Mouse (Mus musculus) megakaryocyte-erythroid progenitor cell, adult 5-6 weeks (primary cell): Measurements from ENCODE around the gene Ndufa4l2. TPM values are rescaled to one million over a fixed set of nuclear protein-coding genes. Genes with fewer than 3 reads are reported as not detected.
A peak's percentile ranks its signal among the peaks of the same experiment; 100 is the strongest.

Experiments used
- ATAC-seq: replicated peaks from 2 replicates; pipeline ENCODE4 v1.8.0; 2016; ENCODE audit warnings: mild to moderate bottlenecking, inconsistent platforms; ENCODE audit not compliant: severe bottlenecking, poor library complexity, low FRiP score, low TSS enrichment
- total RNA-seq, 2 experiments: library from RNA; stranded (forward) in 1 of 2; stranded (reverse) in 1 of 2; fragments of 200-1000, 215-1000 nt in 1 of 2; fragments of >200 nt in 1 of 2; fragmentation: Nextera tagmentation in 1 of 2; gene quantifications; 2 replicates each; pipeline ENCODE4 v1.2.3; 2014 to 2017

Ndufa4l2 gene
- total RNA-seq, 2 experiments from 2014 or later, result not detected

DNA sequence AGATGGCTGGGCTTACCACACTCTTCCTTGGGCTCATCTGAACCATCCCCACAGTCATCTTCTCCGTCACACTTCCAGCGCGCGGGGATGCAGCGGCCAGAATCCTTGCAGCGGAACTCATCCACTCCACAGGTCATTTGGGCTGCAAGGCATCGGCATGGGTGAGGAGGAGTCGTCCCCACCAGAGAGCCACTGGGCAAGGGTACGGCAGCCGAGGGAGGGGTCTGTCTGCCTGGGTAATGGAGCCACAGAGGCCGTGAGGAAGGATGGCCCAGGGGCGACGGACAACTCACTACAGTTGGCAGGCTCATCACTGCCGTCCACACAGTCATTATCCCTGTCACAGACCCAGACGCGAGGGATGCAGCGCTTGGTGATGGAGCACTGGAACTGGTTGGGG, 35.1 kb downstream of the Ndufa4l2 start:
- ATAC-seq, result no peak

DNA sequence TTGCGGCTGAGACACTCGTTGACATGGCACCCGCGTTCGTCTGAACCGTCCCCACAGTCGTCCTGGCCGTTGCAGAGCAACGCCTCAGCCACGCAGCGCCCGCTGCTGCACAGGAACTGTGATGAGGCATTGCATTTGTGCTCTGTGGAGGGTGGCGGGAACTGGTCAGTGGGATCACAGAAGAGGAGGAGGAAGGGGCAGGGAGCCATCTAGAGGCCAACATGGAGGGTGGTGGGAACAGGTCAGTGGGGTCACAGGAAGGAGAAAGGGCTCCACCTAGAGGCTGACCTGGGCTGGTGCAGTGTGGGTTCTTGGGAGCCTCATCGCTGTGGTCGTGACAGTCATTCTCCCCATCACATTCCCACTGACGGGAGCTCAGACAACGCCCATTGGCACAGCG, 40.9 kb downstream of the Ndufa4l2 start:
- ATAC-seq, result peak; percentile 62

DNA sequence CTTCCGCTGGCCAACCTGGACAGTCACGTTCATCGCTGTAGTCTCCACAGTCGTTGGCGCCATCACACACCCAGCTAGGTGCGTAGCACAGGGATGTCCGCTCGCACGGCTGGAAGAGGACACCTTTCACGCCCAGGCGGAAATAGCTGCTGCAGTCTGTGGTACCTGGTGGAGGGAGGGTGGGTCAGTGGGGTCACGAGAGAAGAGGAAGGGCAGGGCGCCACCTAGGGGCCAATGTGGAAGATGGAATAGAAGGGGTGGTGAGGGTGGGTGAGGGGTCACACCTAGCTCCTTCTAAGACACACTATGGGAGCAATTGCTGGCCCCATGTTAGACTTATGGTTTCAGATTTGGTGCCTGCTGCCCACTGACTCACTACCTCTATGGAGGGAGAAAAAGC, 42.6 kb downstream of the Ndufa4l2 start:
- no peak for ATAC-seq

DNA sequence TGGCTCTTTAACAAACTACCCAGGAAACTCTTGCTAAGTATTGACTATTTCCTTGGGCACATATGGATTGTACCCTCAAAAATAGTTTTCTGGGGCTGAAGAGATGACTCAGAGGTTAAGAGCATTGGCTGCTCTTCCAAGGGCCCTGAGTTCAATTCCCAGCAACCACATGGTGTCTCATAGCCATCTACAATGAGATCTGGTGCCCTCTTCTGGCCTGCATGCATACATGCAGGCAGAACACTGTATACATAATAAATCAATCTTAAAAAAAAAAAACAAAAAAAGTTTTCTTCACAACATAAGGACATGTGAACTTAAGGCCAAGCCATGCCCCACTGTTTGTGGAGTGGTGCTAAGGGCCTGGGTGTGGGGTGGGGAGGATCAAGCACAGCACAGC, 46.4 kb downstream of the Ndufa4l2 start:
- no peak for ATAC-seq

DNA sequence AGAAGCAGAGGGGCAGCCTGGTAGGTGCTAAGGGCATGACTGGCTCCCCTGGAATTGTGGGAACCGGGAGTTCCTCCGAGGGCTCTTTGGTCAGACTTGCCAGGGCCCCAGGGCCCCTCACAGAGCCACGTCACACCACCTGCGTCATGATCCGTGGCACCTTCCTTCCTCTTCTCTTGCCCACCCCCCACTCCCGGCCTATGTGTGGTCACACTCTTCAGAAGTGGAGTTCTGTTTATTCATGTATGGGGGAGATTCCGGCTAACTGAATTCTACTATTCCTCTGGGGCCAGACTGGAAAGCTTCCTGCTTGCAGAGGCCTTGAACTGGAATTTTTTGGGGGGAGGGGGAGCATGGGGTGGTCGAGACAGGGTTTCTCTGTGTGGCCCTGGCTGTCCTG, 49.1 kb downstream of the Ndufa4l2 start:
- ATAC-seq, result no peak

DNA sequence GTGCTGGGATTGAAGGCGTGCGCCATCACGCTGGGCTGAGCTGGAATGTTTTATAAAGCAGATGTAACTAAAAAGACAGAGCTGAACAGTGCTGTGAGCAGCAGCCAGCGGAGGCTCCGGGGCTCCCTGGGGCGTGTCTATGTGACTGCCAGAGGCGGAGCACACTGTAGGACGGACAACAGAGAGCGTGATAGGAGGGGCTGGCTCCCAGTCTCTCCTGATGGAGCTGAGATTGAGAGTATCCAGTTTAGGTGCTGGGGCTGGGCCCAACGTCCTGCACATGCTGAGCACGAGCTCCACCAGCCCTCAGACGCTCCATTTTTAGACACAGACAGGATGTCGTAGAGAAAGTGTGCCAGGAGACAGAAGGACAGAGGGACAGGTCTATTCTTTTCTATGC, 49.5 kb downstream of the Ndufa4l2 start:
- ATAC-seq, result peak; percentile 49; the same call in 1 of the 2 replicates

Other genes starting within 250 kb of the Ndufa4l2 start
- gene Dctn2, start 248.6 kb upstream of the Ndufa4l2 start, total RNA-seq (2014; fragmentation: Nextera tagmentation), result 100 and 123 TPM in 2 replicates
- gene Dctn2, start 248.6 kb upstream of the Ndufa4l2 start, total RNA-seq (2017), result 106 and 124 TPM in 2 replicates
- gene Mbd6, start 225.9 kb upstream of the Ndufa4l2 start, total RNA-seq (2014; fragmentation: Nextera tagmentation), result 42.8 and 72.8 TPM in 2 replicates
- 2.7 and 3.8 TPM in 2 replicates for gene Mbd6, start 225.9 kb upstream of the Ndufa4l2 start, total RNA-seq (2017)
- gene Mars, start 203.2 kb upstream of the Ndufa4l2 start, total RNA-seq (2014; fragmentation: Nextera tagmentation), result 135 and 140 TPM in 2 replicates
- gene Mars, start 203.2 kb upstream of the Ndufa4l2 start, total RNA-seq (2017), result 213 and 264 TPM in 2 replicates
- 20.9 and 31.7 TPM in 2 replicates for gene Arhgap9, start 193.0 kb upstream of the Ndufa4l2 start, total RNA-seq (2014; fragmentation: Nextera tagmentation)
- gene Arhgap9, start 193.0 kb upstream of the Ndufa4l2 start, total RNA-seq (2017), result 10.5 and 10.8 TPM in 2 replicates
- gene Gli1, start 173.0 kb upstream of the Ndufa4l2 start, total RNA-seq (2014; fragmentation: Nextera tagmentation), result not detected in 2 replicates
- not detected in 2 replicates for gene Gli1, start 173.0 kb upstream of the Ndufa4l2 start, total RNA-seq (2017)
- not detected in 2 replicates for gene Inhbe, start 160.6 kb upstream of the Ndufa4l2 start, total RNA-seq (2014; fragmentation: Nextera tagmentation)
- not detected in 2 replicates for gene Inhbe, start 160.6 kb upstream of the Ndufa4l2 start, total RNA-seq (2017)
- gene Inhbc, start 144.5 kb upstream of the Ndufa4l2 start, total RNA-seq (2014; fragmentation: Nextera tagmentation), result not detected in 2 replicates
- gene Inhbc, start 144.5 kb upstream of the Ndufa4l2 start, total RNA-seq (2017), result not detected in 2 replicates
- 46.8 and 49.9 TPM in 2 replicates for gene R3hdm2, start 134.6 kb upstream of the Ndufa4l2 start, total RNA-seq (2014; fragmentation: Nextera tagmentation)
- 25.3 and 38.5 TPM in 2 replicates for gene R3hdm2, start 134.6 kb upstream of the Ndufa4l2 start, total RNA-seq (2017)
- gene Stac3, start 13.3 kb upstream of the Ndufa4l2 start, total RNA-seq (2014; fragmentation: Nextera tagmentation), result not detected in 2 replicates
- gene Stac3, start 13.3 kb upstream of the Ndufa4l2 start, total RNA-seq (2017), result not detected in 2 replicates
- 159 and 164 TPM in 2 replicates for gene Shmt2, start 7.5 kb downstream of the Ndufa4l2 start, total RNA-seq (2014; fragmentation: Nextera tagmentation)
- gene Shmt2, start 7.5 kb downstream of the Ndufa4l2 start, total RNA-seq (2017), result 76.6 and 87.1 TPM in 2 replicates
- gene Nxph4, start 19.6 kb downstream of the Ndufa4l2 start, total RNA-seq (2014; fragmentation: Nextera tagmentation), result not detected in 2 replicates
- gene Nxph4, start 19.6 kb downstream of the Ndufa4l2 start, total RNA-seq (2017), result not detected in 2 replicates
- 0.26 TPM in 1 of 2 replicates, not detected in the other for gene Lrp1, start 106.2 kb downstream of the Ndufa4l2 start, total RNA-seq (2014; fragmentation: Nextera tagmentation)
- gene Lrp1, start 106.2 kb downstream of the Ndufa4l2 start, total RNA-seq (2017), result 0.04 TPM in 1 of 2 replicates, not detected in the other
- gene Stat6, start 128.0 kb downstream of the Ndufa4l2 start, total RNA-seq (2014; fragmentation: Nextera tagmentation), result 51.7 and 57.9 TPM in 2 replicates
- gene Stat6, start 128.0 kb downstream of the Ndufa4l2 start, total RNA-seq (2017), result 32.2 and 35.3 TPM in 2 replicates
- 19.4 and 22.7 TPM in 2 replicates for gene Nemp1, start 151.9 kb downstream of the Ndufa4l2 start, total RNA-seq (2014; fragmentation: Nextera tagmentation)
- 17.6 and 35.2 TPM in 2 replicates for gene Nemp1, start 151.9 kb downstream of the Ndufa4l2 start, total RNA-seq (2017)
- 0.99 TPM in 1 of 2 replicates, not detected in the other for gene Nab2, start 153.6 kb downstream of the Ndufa4l2 start, total RNA-seq (2014; fragmentation: Nextera tagmentation)
- gene Nab2, start 153.6 kb downstream of the Ndufa4l2 start, total RNA-seq (2017), result 1.1 and 2.2 TPM in 2 replicates
- 0.79 and 1.4 TPM in 2 replicates for gene Myo1a, start 190.2 kb downstream of the Ndufa4l2 start, total RNA-seq (2014; fragmentation: Nextera tagmentation)
- gene Myo1a, start 190.2 kb downstream of the Ndufa4l2 start, total RNA-seq (2017), result not detected in 2 replicates
- gene Tac2, start 209.5 kb downstream of the Ndufa4l2 start, total RNA-seq (2014; fragmentation: Nextera tagmentation), result 3.5 and 9.5 TPM in 2 replicates
- gene Tac2, start 209.5 kb downstream of the Ndufa4l2 start, total RNA-seq (2017), result 0.91 and 2.3 TPM in 2 replicates
- gene Zbtb39, start 224.6 kb downstream of the Ndufa4l2 start, total RNA-seq (2014; fragmentation: Nextera tagmentation), result 6.9 and 10.2 TPM in 2 replicates
- gene Zbtb39, start 224.6 kb downstream of the Ndufa4l2 start, total RNA-seq (2017), result 3.0 and 3.4 TPM in 2 replicates
- not detected in 2 replicates for gene Gpr182, start 236.8 kb downstream of the Ndufa4l2 start, total RNA-seq (2014; fragmentation: Nextera tagmentation)
- not detected in 2 replicates for gene Gpr182, start 236.8 kb downstream of the Ndufa4l2 start, total RNA-seq (2017)
- gene Rdh1, start 244.8 kb downstream of the Ndufa4l2 start, total RNA-seq (2014; fragmentation: Nextera tagmentation), result 0.24 TPM in 1 of 2 replicates, not detected in the other
- 0.05 TPM in 1 of 2 replicates, not detected in the other for gene Rdh1, start 244.8 kb downstream of the Ndufa4l2 start, total RNA-seq (2017)
- not detected in 2 replicates for gene Rdh16f1, start 244.8 kb downstream of the Ndufa4l2 start, total RNA-seq (2014; fragmentation: Nextera tagmentation)
- not detected in 2 replicates for gene Rdh16f1, start 244.8 kb downstream of the Ndufa4l2 start, total RNA-seq (2017)